Mouse (Mus musculus) intestine, embryonic 15.5 days (tissue): ENCODE results near the gene Ston2. TPM values are rescaled to one million over a fixed set of nuclear protein-coding genes. Genes with fewer than 3 reads are reported as not detected.
"Not testable (repeated sequence)": the region's sequence is repeated elsewhere in the genome, so short reads cannot be mapped to it uniquely, and the experiment has no call there.

Source experiments
- ATAC-seq: fragments of 200-750 bp; cut with Nextera tagmentation; 2 replicates; pipeline ENCODE4 v1.8.0; 2017; ENCODE audit warnings: moderate TSS enrichment, moderate library complexity
- H3K27ac ChIP-seq: fragments of 300-500 bp; sonication (generic); 2 replicates; pipeline ENCODE4 v1.5.1; 2015; ENCODE audit warnings: mild to moderate bottlenecking, inconsistent platforms
- H3K27me3 ChIP-seq: fragments of 300-500 bp; sonication (generic); replicated peaks from 2 replicates; pipeline ENCODE4 v1.6.1; 2015; ENCODE audit warnings: inconsistent platforms
- H3K36me3 ChIP-seq: fragments of 300-500 bp; sonication (generic); 2 replicates; pipeline ENCODE4 v1.6.1; 2015; ENCODE audit warnings: inconsistent platforms
- H3K4me1 ChIP-seq: fragments of 300-500 bp; sonication (generic); replicated peaks from 2 replicates; pipeline ENCODE4 v1.6.1; 2015; ENCODE audit warnings: inconsistent platforms
- H3K4me2 ChIP-seq: fragments of 300-500 bp; sonication (generic); replicated peaks from 2 replicates; pipeline ENCODE4 v1.6.1; 2015; ENCODE audit warnings: mild to moderate bottlenecking, inconsistent platforms
- H3K4me3 ChIP-seq: fragments of 300-500 bp; sonication (generic); replicated peaks from 2 replicates; pipeline ENCODE4 v1.5.1; 2015; ENCODE audit warnings: inconsistent platforms
- H3K9ac ChIP-seq: fragments of 300-500 bp; sonication (generic); 2 replicates; pipeline ENCODE4 v1.6.1; 2015; ENCODE audit warnings: inconsistent platforms
- H3K9me3 ChIP-seq: fragments of 300-500 bp; sonication (generic); 2 replicates; pipeline ENCODE4 v1.6.1; 2016; ENCODE audit warnings: inconsistent platforms
- WGBS: fragments of 180-500 bp; shearing (Covaris S2); methylation state at CpG from one replicate; pipeline ENCODE4 v1.1.7; 2015; 5-methylcytosine and 5-hydroxymethylcytosine counted together
- polyA plus RNA-seq: library from polyadenylated mRNA; unstranded; fragments of >200 nt; fragmentation: Nextera tagmentation; extraction: Ambion mirVana; gene quantifications from 2 replicates; pipeline ENCODE4 v1.2.1, GENCODE M21; 2015

The Ston2 gene
- polyA plus RNA-seq, 1 experiment from 2014 or later, result 6.5 TPM

DNA sequence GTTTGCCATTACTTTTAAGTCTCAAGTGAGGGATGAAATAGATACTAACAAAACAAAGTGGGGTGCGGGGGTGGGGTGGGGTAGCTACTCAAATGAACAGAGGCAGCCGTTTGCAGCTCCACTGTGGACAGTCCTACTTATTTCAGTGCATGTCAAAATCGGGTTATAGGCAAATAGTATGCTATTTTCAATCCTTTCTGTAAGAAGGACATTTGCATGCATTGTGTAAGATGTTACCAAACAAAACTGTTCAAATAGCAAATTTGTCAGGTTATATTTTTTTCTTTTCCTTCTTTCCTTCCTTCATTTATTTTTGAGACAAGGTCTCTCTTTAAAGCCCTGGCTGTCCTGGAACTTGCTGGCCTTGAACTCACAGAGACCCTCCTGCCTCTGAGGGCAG lies 16.1 kb upstream of the Ston2 start:
- H3K9me3 ChIP-seq, result no peaks in the 10 kb centered on the region
- no peak for ATAC-seq
- no peak overlapping the region for H3K4me3 ChIP-seq
- WGBS, result 84% methylated on average over 3 of the region's 3 CpGs
- no peaks in the 10 kb centered on the region for H3K27me3 ChIP-seq
- no peak overlapping the region for H3K4me2 ChIP-seq
- no peaks in the 10 kb centered on the region for H3K4me1 ChIP-seq
- H3K9ac ChIP-seq, result no peak overlapping the region
- no peak overlapping the region for H3K27ac ChIP-seq
- H3K36me3 ChIP-seq, result no peaks in the 10 kb centered on the region

DNA sequence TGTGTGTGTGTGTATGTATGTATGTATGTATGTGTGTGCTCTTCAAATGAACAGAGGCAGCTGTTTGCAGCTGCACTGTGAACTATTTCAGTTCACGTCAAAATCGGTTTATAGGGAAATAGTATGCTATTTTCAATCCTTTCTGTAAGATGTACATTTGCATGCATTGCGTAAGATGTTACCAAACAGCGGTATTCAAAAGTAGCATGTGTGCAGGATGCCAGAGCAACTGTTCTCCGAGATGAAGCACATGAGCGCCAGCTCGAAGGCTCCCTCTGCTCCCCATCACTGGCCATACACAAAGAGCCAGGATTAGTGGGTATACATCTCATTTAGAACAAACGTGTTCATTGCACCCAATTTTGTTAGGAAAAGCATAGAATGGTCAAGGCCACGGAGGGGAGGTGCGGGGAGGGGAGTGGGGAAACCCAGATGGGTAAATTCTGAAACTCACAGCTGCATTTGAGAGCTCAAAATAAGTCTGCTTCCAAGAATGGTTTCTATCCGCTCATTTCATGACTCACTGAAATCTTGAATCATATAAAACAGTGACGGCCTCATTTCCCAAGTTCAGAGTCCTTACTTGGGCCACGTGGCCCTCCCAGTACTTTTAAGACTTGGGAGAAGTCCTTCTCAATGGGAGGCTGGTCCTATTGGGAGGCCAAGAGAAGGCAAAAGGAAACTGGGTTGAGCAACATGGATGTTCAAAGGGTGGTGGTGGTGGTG lies 15.2 kb upstream of the Ston2 start:
- H3K4me2 ChIP-seq, result no peak overlapping the region
- 81% methylated on average over 13 of the region's 13 CpGs for WGBS
- H3K27me3 ChIP-seq, result no peaks in the 10 kb centered on the region
- H3K9me3 ChIP-seq, result no peaks in the 10 kb centered on the region
- no peak for ATAC-seq
- no peak overlapping the region for H3K27ac ChIP-seq
- no peak overlapping the region for H3K9ac ChIP-seq
- no peaks in the 10 kb centered on the region for H3K36me3 ChIP-seq
- no peaks in the 10 kb centered on the region for H3K4me1 ChIP-seq
- no peak overlapping the region for H3K4me3 ChIP-seq

DNA sequence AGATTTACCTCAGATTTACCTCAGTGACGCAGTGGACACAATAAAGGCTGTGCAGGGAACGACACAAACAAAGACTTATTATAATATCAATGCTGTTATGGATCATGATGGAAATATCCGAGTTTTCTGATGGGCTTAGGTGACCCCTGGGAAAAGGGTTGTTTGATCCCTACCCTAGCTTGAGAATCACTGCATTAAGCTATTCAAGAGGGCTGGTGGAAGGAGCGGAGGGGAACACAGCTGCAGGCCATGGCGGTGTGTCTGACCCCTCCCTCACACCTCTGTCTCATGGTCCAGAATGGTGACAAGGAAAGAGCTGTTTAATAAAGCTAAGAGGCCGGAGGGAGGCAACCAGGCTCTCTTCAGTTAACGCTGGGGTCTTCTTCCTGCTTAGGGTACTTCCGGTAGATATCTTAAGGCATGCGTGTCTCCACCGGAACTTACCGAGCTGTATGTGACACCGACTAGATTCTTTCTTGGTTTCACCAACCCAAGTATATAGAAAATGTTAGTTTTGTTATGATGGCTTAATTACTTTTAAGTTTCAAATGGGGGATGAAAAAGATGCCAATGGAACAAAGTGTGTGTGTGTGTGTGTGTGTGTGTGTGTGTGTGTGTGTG lies 14.5 kb upstream of the Ston2 start:
- Histone ChIP-seq H3K36me3 (no peaks in the 10 kb centered on the region), H3K9ac (no peak overlapping the region), H3K4me2 (no peak overlapping the region), H3K27ac (no peak overlapping the region), H3K9me3 (no peaks in the 10 kb centered on the region), H3K4me1 (no peaks in the 10 kb centered on the region), H3K4me3 (no peak overlapping the region), H3K27me3 (no peaks in the 10 kb centered on the region)
- 89% methylated on average over 12 of the region's 12 CpGs for WGBS
- ATAC-seq, result no peak

DNA sequence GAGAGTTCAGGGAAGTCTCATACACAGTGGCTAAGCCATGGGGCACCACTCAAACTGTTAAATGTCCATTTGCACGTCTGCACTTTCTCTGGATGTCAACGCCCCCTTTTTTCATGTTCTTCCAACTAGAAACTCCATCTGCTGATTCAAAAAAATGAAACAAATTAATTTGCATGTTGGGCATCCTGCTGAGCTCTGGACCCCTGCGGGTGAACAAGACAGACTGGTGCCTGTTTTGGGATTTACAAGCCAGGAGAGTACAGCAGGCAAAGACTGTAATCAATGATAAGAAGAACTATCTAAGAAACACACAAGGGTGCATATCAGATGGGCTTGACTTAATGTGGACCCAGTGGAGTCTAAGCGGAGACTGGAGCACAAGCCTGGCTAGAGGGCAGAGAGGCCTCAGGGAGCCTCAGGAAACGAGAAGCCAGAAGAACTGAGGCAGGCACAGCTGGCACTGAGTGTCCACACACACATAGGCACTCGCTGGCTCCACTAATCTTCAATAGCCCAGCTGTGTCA lies 12.7 kb upstream of the Ston2 start:
- Histone ChIP-seq H3K27me3 (no peaks in the 10 kb centered on the region), H3K4me1 (no peaks in the 10 kb centered on the region), H3K4me3 (no peak overlapping the region), H3K9ac (no peak overlapping the region), H3K9me3 (no peaks in the 10 kb centered on the region), H3K27ac (no peak overlapping the region), H3K36me3 (no peaks in the 10 kb centered on the region), H3K4me2 (no peak overlapping the region)
- no peak for ATAC-seq
- 73% methylated on average over 6 of the region's 6 CpGs for WGBS

DNA sequence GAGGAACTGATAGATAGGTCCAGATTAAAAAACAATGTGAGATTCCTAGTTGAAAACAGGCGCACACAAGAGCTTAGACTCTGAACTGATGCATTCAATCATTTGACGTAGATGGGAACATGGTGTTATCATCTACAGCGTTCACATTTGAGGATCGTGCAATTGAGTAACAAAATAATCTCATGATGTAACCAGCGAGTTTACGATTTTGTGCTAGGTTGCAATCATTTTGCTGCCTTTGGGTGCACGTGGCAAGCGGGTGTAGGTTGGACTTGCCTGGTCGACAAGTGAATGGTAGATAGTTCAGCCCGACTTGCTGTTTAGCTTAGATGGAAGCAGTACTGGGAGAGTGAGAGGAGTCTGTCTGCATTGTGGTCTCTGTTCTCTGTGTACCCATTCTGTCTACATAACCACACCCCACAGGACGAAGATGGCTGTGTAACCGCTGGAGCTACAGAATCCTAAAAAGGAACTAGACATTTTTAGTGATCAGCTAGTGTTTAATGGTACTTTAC lies 11.7 kb upstream of the Ston2 start:
- Histone ChIP-seq H3K4me3 (no peak overlapping the region), H3K4me2 (no peak overlapping the region), H3K4me1 (no peaks in the 10 kb centered on the region), H3K9ac (no peak overlapping the region), H3K27ac (no peak overlapping the region), H3K9me3 (no peaks in the 10 kb centered on the region), H3K36me3 (no peaks in the 10 kb centered on the region), H3K27me3 (no peaks in the 10 kb centered on the region)
- ATAC-seq, result no peak
- WGBS, result 74% methylated on average over 12 of the region's 12 CpGs

DNA sequence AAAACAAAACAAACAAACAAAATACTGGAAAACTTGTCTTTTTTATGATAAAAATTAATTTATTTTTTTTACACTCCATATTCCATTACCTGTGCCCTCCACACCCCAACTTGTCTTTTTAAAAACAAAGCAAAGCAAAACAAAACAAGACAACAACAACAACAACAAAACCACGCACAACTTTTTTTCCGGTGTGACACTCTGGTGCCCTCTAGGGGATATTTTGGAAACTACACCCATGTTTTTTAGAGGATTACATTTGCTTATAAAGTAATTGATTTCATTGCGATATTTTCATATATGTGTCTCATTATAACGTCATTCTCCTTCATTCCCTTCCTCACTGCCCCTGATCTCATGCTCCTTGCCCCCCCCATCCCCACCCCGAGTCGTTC lies 11.2 kb upstream of the Ston2 start:
- Histone ChIP-seq H3K4me2 (no peak overlapping the region), H3K27me3 (no peaks in the 10 kb centered on the region), H3K27ac (no peak overlapping the region), H3K36me3 (no peaks in the 10 kb centered on the region), H3K4me3 (no peak overlapping the region), H3K9me3 (no peaks in the 10 kb centered on the region), H3K9ac (no peak overlapping the region), H3K4me1 (no peaks in the 10 kb centered on the region)
- WGBS, result 17% methylated on average over 6 of the region's 6 CpGs
- ATAC-seq, result 0 out of 2 replicates have a peak, but pooled peaks have one; percentile 36

DNA sequence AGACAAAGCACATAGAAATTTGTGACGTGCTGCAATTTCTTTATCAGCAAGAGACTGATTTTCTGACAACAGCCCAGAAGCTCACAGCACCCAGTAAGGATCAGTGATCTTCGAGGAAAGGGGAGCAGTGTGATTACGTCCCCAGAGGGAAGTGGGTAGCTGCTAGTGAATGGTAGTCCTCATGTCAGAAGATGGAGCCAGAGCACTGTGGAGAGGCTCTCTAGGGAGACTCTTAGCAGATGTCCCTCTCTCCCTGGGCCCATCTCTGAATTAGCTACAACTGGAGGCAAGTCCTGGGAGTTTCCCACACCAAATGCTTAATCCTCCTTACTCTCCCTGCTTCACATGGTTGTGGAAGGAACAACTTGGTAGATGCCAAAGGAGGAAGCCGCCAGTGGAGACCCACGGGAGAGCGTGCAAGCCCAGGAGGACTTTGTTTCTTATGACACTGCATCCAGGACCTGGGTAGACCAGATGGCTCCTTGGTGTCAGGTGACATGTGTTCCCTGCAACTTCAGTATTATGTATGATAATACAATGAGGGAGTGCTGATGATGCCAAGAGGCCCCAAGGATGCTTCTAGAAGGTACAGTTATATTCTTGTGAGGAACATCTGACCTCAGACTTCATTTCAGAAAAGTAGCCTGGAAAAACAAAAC lies 10.7 kb upstream of the Ston2 start:
- Histone ChIP-seq H3K9ac (no peak overlapping the region), H3K36me3 (no peaks in the 10 kb centered on the region), H3K4me3 (no peak overlapping the region), H3K9me3 (no peaks in the 10 kb centered on the region), H3K27me3 (no peaks in the 10 kb centered on the region), H3K27ac (no peak overlapping the region), H3K4me1 (no peaks in the 10 kb centered on the region), H3K4me2 (no peak overlapping the region)
- 76% methylated on average over 6 of the region's 6 CpGs for WGBS
- peak; percentile 56; the same call in 1 of the 2 replicates for ATAC-seq

DNA sequence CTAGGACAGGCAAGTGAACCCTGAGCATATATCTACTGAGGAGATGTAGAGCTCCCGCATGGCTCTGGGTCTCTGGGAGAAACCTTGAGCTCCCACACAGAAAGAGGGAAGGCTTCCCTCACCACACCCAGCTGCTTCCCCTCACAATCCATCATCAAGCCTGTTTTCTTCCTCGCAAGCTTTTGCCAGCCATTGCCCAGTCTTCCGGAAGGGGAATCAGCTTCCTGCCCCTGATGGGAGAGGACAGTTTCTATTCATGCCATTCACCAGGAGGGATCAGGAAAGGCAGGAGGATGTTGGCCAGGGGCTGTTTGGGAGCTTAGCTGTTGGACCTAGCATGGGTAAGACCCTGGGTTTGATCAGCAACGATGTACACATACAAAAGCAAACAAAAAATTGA lies 8.6 kb upstream of the Ston2 start:
- Histone ChIP-seq H3K4me2 (no peak overlapping the region), H3K4me3 (no peak overlapping the region), H3K27ac (no peak overlapping the region), H3K4me1 (no peaks in the 10 kb centered on the region), H3K36me3 (no peaks in the 10 kb centered on the region), H3K9ac (no peak overlapping the region), H3K27me3 (no peaks in the 10 kb centered on the region), H3K9me3 (no peaks in the 10 kb centered on the region)
- no peak for ATAC-seq
- 77% methylated on average over 4 of the region's 4 CpGs for WGBS

DNA sequence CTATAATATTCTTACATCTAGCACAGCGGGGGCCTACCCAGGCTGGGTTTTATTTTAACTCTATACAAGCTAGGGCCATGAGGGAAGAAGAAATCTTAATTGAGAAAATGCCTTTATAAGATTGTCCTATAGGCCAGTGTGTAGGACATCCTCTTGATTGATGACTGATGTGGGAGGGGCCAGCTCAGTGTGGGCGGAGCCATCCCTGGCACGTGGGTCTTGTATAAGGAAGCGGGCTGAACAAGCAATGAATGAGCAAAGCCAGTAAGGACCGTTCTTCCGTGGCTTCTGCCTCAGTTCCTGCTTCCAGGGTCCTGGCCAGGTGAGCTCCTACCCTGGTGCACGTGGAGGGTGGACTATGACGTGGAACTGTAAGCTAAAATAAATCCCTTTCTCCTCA lies 5.1 kb upstream of the Ston2 start:
- 75% methylated on average over 8 of the region's 8 CpGs for WGBS
- Histone ChIP-seq H3K36me3 (no peaks in the 10 kb centered on the region), H3K4me3 (no peak overlapping the region), H3K27me3 (no peaks in the 10 kb centered on the region), H3K9ac (no peak overlapping the region), H3K4me1 (no peaks in the 10 kb centered on the region), H3K4me2 (no peak overlapping the region), H3K27ac (no peak overlapping the region), H3K9me3 (no peaks in the 10 kb centered on the region)
- no peak for ATAC-seq

DNA sequence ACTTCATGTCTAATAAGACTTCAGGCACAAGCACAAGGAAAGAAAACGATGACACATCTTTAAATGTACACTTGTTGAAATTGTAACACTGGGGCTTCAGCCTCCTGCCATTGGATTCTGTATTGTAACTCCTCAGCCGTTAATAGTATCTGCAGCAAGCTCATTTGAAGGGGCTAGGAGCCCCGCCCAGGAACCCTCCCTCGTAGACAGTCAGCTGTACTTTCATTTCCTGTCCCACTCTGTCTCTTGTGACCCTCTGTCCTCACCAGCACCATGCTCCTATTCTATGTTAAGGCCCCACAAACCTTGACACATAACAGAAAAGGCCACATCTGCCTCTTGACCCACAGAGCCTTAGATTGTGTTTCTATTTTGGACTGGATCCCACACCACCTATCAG lies 3.6 kb upstream of the Ston2 start:
- Histone ChIP-seq H3K4me3 (no peak overlapping the region), H3K9ac (no peak overlapping the region), H3K4me1 (0 out of 2 replicates have a peak, but pooled peaks cover under 1% of the 10 kb centered on the region), H3K36me3 (no peaks in the 10 kb centered on the region), H3K27ac (no peak overlapping the region), H3K27me3 (no peaks in the 10 kb centered on the region), H3K4me2 (no peak overlapping the region), H3K9me3 (no peaks in the 10 kb centered on the region)
- no peak for ATAC-seq
- WGBS, result 57% methylated on average over 4 of the region's 4 CpGs

DNA sequence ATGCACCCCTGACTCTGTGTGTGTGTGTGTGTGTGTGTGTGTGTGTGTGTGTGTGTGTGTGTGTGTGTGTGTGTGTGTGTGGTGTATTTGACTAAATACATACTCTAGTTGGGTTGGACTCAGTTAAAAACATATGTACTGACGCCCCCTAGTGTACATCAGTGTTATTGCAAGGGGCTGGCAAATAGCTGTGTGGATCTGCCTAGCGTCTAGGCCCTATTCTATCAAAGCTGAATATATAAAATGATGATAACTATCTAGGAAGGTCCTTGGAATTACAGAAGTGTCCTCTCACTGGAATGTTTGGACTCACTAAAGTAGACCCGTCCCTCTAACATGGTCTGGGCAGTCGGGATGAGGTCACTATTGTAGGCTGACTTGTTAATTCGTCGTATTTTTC lies 1.6 kb upstream of the Ston2 start:
- Histone ChIP-seq H3K4me3 (no peak overlapping the region), H3K27me3 (no peaks in the 10 kb centered on the region), H3K4me1 (peaks cover 7% of the 10 kb centered on the region; the same call in 1 of the 2 replicates), H3K9me3 (no peaks in the 10 kb centered on the region), H3K36me3 (no peaks in the 10 kb centered on the region), H3K4me2 (no peak overlapping the region), H3K27ac (no peak overlapping the region), H3K9ac (no peak overlapping the region)
- 59% methylated on average over 6 of the region's 6 CpGs for WGBS
- peak; percentile 56; the same call in 1 of the 2 replicates for ATAC-seq

DNA sequence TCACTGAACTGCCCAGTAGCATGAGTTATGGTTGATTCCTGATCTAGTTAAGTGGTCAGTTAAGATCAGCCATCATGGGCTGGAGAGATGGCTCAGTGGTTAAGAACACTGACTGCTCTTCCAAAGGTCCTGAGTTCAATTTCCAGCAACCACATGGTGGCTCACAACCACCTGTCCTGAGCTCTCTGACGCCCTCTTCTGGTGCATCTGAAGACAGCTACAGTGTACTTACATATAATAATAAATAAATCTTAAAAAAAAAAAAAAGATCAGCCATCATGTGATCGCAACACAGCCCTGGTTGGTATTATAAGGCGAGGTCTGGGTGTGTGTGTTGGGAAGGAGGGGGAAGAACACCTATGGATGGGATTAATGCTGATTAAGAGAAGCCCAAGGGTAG lies 259 bp upstream of the Ston2 start:
- H3K4me2 ChIP-seq, H3K9me3 ChIP-seq, H3K4me3 ChIP-seq, H3K36me3 ChIP-seq, H3K4me1 ChIP-seq, H3K9ac ChIP-seq, H3K27me3 ChIP-seq, ATAC-seq, H3K27ac ChIP-seq: not testable (repeated sequence)
- WGBS, result 73% methylated on average over 3 of the region's 3 CpGs
